Mouse (Mus musculus): ENCODE measurements around the gene Cyp3a41a. TPM values are rescaled to one million over a fixed set of nuclear protein-coding genes. Genes with fewer than 3 reads are reported as not detected.

Gene Cyp3a41a
- not detected for total RNA-seq (2023)

DNA sequence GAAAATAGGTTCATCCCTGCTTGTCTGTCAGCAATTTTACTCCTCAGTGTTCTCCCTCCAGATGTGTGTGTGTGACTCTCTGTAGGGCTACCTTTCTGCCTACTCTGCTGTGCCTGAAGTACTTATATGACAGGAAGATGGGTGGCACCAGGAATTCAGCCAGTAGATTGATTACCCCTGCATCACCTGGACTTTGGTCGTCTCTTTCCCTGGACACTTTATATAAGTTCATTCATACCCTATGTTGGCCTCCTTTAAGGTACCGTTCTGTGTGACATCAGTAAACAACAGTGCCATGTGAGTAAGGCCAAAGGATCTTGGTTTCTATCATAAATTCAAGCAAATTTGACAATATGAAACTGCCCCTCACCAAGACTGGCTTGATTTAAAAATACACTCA is at the start of gene Cyp3a41a:
TSS of gene Cyp3a41a (minus strand) at position 101 of the 400 bp plus-strand sequence.

Other genes starting within 250 kb of the Cyp3a41a start
- gene Cyp3a41b, start 135.4 kb downstream of the Cyp3a41a start, total RNA-seq (2023), result not detected
- gene Cyp3a44, start 85.7 kb upstream of the Cyp3a41a start, total RNA-seq (2023), result not detected
- not detected for gene Cyp3a11, start 159.8 kb upstream of the Cyp3a41a start, total RNA-seq (2023)